Mouse (Mus musculus) thymus, adult 2 months (tissue): Measurements from ENCODE around the gene Bcl10. TPM values are rescaled to one million over a fixed set of nuclear protein-coding genes. Genes with fewer than 3 reads are reported as not detected.
A peak's percentile ranks its signal among the peaks of the same experiment; 100 is the strongest.

Experiments
- DNase-seq: peaks from one replicate; pipeline ENCODE4 v3.0.0; 2021
- H3K27ac ChIP-seq: fragments of 200-500 bp; 2 replicates; pipeline ENCODE4 v1.5.1; 2012; ENCODE audit warnings: low read length, control low read depth; ENCODE audit not compliant: control insufficient read depth, insufficient read depth
- H3K27me3 ChIP-seq: fragments of 200-500 bp; 2 replicates; pipeline ENCODE4 v1.6.1; 2012; ENCODE audit warnings: mild to moderate bottlenecking, low read length, moderate library complexity, mixed read lengths; ENCODE audit not compliant: control insufficient read depth, insufficient read depth
- H3K36me3 ChIP-seq: fragments of 200-500 bp; 2 replicates; pipeline ENCODE4 v1.6.1; 2012; ENCODE audit warnings: mild to moderate bottlenecking, low read length, moderate library complexity; ENCODE audit not compliant: control insufficient read depth, insufficient read depth
- H3K4me1 ChIP-seq: fragments of 200-500 bp; replicated peaks from 2 replicates; pipeline ENCODE4 v1.6.1; 2012; ENCODE audit warnings: low read length; ENCODE audit not compliant: control insufficient read depth, insufficient read depth
- H3K4me3 ChIP-seq: fragments of 200-500 bp; 2 replicates; pipeline ENCODE4 v1.5.1; 2012; ENCODE audit warnings: mild to moderate bottlenecking, low read length, control low read depth, moderate library complexity; ENCODE audit not compliant: control insufficient read depth, insufficient read depth
- CTCF ChIP-seq: fragments of 200-500 bp; IDR thresholded peaks from 2 replicates; pipeline ENCODE4 v1.5.1; 2012; ENCODE audit warnings: mild to moderate bottlenecking, control low read depth, low read length, moderate library complexity, borderline replicate concordance; ENCODE audit not compliant: control insufficient read depth, poor library complexity, insufficient read depth; ENCODE audit errors: extremely low read depth
- POLR2A ChIP-seq: fragments of 200-500 bp; IDR thresholded peaks from 2 replicates; pipeline ENCODE4 v1.6.1; 2012; ENCODE audit warnings: mild to moderate bottlenecking, low read length, control low read depth, moderate library complexity; ENCODE audit not compliant: control insufficient read depth, poor library complexity, insufficient read depth; ENCODE audit errors: extremely low read depth
- WGBS: fragments of 180-500 bp; shearing (Covaris S2); methylation state at CpG from one replicate; pipeline ENCODE4 v1.1.7; 2018; 5-methylcytosine and 5-hydroxymethylcytosine counted together
- polyA plus RNA-seq: library from polyadenylated mRNA; depleted of rRNA; stranded (reverse); fragments of >200 nt; gene quantifications from 2 replicates; pipeline ENCODE4 v1.2.3, GENCODE M21; 2012

Gene Bcl10
- polyA plus RNA-seq, 1 experiment = 17.3 TPM

GRCm38 (mm10) chr3:145892451-145892850, 30.2 kb upstream of the Bcl10 start:
- Histone ChIP-seq H3K27me3 (no peaks in the 10 kb centered on the region), H3K36me3 (no peaks in the 10 kb centered on the region), H3K27ac (no peak overlapping the region), H3K4me3 (no peak overlapping the region), H3K4me1 (no peaks in the 10 kb centered on the region)
- DNase-seq = no peak
- 78% methylated on average over 3 of the region's 3 CpGs for WGBS
- TF ChIP-seq POLR2A (no peak), CTCF (no peak)

DNA sequence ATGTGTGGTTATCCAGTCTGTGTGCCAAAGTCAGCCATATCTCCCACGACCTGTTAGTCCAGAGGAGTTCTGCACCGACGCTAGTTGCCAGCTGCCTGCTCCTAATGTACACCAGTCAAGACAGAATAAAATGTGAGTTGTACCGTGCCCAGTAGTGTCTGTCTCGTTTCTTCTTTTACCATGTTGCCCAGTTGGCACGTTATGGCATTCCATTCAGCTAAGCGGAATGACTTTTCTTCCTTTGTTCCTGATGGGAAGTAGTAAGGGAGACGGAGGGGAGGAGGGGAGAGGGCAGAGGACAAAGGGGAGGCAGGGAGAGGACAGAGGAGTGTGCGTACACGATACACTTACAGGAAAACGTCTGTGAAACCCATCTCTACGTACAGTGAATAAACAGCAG, 28.5 kb upstream of the Bcl10 start:
- no peaks in the 10 kb centered on the region for H3K4me1 ChIP-seq
- TF ChIP-seq POLR2A (no peak), CTCF (no peak)
- 87% methylated on average over 12 of the region's 12 CpGs for WGBS
- no peak overlapping the region for H3K27ac ChIP-seq
- no peak for DNase-seq
- no peak overlapping the region for H3K4me3 ChIP-seq
- no peaks in the 10 kb centered on the region for H3K36me3 ChIP-seq
- no peaks in the 10 kb centered on the region for H3K27me3 ChIP-seq

DNA sequence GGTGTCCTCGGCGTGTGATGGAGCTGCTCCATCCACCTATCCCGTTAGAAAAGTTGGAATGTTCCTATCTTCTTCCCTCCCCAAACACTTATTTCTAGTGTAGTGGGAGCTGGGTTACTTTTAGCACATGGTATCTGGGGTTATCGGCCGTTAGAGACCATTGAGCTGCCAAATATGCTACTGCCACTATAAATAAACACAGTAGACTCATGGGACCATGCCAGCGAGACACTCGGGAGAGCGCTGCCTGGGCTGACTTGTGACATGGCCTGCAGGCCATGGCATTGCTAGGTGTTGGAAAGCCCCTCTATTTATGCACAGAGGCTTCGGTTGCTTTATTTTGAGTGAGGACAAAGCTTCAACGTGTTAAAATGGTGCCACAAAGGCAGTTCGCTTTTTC, 24.9 kb upstream of the Bcl10 start:
- 92% methylated on average over 11 of the region's 11 CpGs for WGBS
- H3K36me3 ChIP-seq = no peaks in the 10 kb centered on the region
- no peak overlapping the region for H3K27ac ChIP-seq
- no peaks in the 10 kb centered on the region for H3K4me1 ChIP-seq
- no peak overlapping the region for H3K4me3 ChIP-seq
- H3K27me3 ChIP-seq = no peaks in the 10 kb centered on the region
- TF ChIP-seq CTCF (no peak), POLR2A (no peak)
- no peak for DNase-seq

GRCm38 (mm10) chr3:145899832-145900231, 22.8 kb upstream of the Bcl10 start:
- WGBS = 93% methylated on average over 8 of the region's 8 CpGs
- no peak for TF ChIP-seq CTCF
- Histone ChIP-seq H3K36me3 (no peaks in the 10 kb centered on the region), H3K4me1 (no peaks in the 10 kb centered on the region), H3K27ac (no peak overlapping the region), H3K4me3 (no peak overlapping the region), H3K27me3 (no peaks in the 10 kb centered on the region)
- no peak for DNase-seq

GRCm38 (mm10) chr3:145903530-145903929, 19.1 kb upstream of the Bcl10 start:
- Histone ChIP-seq H3K27me3 (no peaks in the 10 kb centered on the region), H3K27ac (no peak overlapping the region), H3K4me3 (no peak overlapping the region), H3K36me3 (no peaks in the 10 kb centered on the region), H3K4me1 (0 out of 2 replicates have a peak, but pooled peaks cover 2% of the 10 kb centered on the region)
- TF ChIP-seq POLR2A = no peak
- no peak for TF ChIP-seq CTCF
- no peak for DNase-seq
- WGBS = 95% methylated on average over 8 of the region's 8 CpGs

DNA sequence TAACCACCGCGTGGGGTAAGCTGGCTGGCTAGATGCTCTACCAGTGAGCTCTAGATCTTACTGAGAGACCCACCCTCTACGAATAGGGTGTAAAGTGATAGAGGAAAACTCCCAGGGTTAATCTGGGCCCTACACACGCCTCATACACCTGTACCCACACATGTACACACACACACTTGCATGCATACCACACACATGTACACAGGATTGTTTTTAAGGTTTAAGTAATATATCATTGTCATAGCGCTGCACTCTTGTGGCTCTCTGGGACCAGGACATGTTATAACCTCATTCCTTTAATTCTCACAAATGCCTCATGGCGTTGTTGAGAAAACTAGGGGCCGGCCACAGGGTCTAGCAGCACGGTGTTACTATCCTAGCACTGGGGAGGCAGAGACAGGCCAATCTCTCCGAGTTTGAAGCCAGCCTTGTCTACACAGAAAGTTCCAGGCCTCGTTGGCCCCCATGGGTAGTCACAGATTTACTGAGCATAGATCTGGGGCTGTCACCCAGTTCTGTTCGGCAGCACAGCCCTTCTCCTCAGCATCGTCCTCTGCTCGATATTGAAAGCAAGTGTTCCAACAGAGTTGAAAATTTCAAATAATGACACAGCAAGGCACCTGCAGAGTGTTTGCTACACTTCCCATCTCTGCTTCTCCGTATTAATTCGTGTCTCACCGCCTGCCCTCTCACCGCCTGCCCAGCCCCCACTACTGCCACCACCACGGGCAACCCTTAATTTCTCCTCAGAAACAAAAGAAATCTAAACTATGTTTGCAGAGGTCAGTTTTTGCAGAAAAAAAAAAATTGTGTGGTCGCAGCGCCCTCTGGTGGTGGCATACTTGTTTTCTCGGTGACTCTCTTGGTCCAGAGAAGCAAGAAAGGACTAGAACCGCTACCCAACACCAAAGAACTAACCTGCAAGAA, 17.5 kb upstream of the Bcl10 start:
- TF ChIP-seq POLR2A = no peak
- TF ChIP-seq CTCF = peak; percentile 59; the same call in 1 of the 2 replicates
- H3K27ac ChIP-seq = no peak overlapping the region
- no peaks in the 10 kb centered on the region for H3K36me3 ChIP-seq
- no peak overlapping the region for H3K4me3 ChIP-seq
- H3K4me1 ChIP-seq = 0 out of 2 replicates have a peak, but pooled peaks cover 2% of the 10 kb centered on the region
- WGBS = 55% methylated on average over 22 of the region's 22 CpGs
- no peaks in the 10 kb centered on the region for H3K27me3 ChIP-seq
- peak; percentile 36 for DNase-seq
